Comparison of ENCODE assay signal across 8 mouse cellular contexts in genomic region chr10:102449449-102449848, GRCm38 (mm10). TPM values are rescaled to one million over a fixed set of nuclear protein-coding genes. Genes with fewer than 3 reads are reported as not detected.
DNase-seq lines count a peak whose midpoint lies in the region; ATAC-seq and TF ChIP-seq lines count a peak whose summit lies in the region.

No protein-coding gene starts in this region.

- H3K4me2 ChIP-seq in forebrain, embryonic 12.5 days, result no peak overlapping the region
- no peak overlapping the region for H3K4me2 ChIP-seq in forebrain, embryonic 16.5 days (ENCODE audit: low read length)
- H3K4me2 ChIP-seq in midbrain, postnatal 0 days (ENCODE audit: low read depth, low read length, poor library complexity, severe bottlenecking), result no peak overlapping the region

- H3K27me3 ChIP-seq in forebrain, embryonic 12.5 days, result no peaks in the 10 kb centered on the region
- no peaks in the 10 kb centered on the region for H3K27me3 ChIP-seq in forebrain, embryonic 16.5 days (replicated peaks; ENCODE audit: control insufficient read depth, insufficient read depth, low read length)
- H3K27me3 ChIP-seq in thymus, adult 2 months (ENCODE audit: control insufficient read depth, insufficient read depth, low read length), result no peaks in the 10 kb centered on the region
- H3K27me3 ChIP-seq in midbrain, postnatal 0 days (ENCODE audit: insufficient read depth, low read length), result no peaks in the 10 kb centered on the region

- no peak overlapping the region for H3K27ac ChIP-seq in forebrain, embryonic 12.5 days
- H3K27ac ChIP-seq in forebrain, embryonic 16.5 days (ENCODE audit: low read length), result no peak overlapping the region
- H3K27ac ChIP-seq in thymus, adult 2 months (ENCODE audit: control insufficient read depth, insufficient read depth, low read length), result no peak overlapping the region
- H3K27ac ChIP-seq in midbrain, postnatal 0 days (ENCODE audit: low read depth, low read length), result no peak overlapping the region

- no peak for TF ChIP-seq CTCF in thymus, adult 2 months (IDR thresholded peaks at IDR 0.05; ENCODE audit: borderline replicate concordance, control insufficient read depth, extremely low read depth, insufficient read depth, low read length, poor library complexity)
- TF ChIP-seq CTCF in midbrain, postnatal 0 days (IDR thresholded peaks at IDR 0.05), result peak; percentile 88

- peak; percentile 15; the same call in 1 of the 2 replicates for ATAC-seq in forebrain, embryonic 12.5 days (ENCODE audit: low FRiP score)
- ATAC-seq in forebrain, embryonic 16.5 days, result no peak
- no peak for ATAC-seq in midbrain, postnatal 0 days (ENCODE audit: low FRiP score)

- DNase-seq in thymus, adult 2 months, result peak; percentile 15
- no peak for DNase-seq in thymus, adult 18-20 months
- DNase-seq in embryo, embryonic 11 days, result peak; percentile 78
- DNase-seq in kidney, postnatal 36 days, result peak; percentile 45 to 67
- DNase-seq in midbrain, postnatal 0 days (ENCODE audit: low spot score), result peak; percentile 83
- DNase-seq in spleen, postnatal 36 days (ENCODE audit: low spot score in 2 of 2), result no peak

- H3K9me3 ChIP-seq in forebrain, embryonic 12.5 days, result no peaks in the 10 kb centered on the region
- H3K9me3 ChIP-seq in forebrain, embryonic 16.5 days (ENCODE audit: control insufficient read depth, low read length), result no peaks in the 10 kb centered on the region
- H3K9me3 ChIP-seq in midbrain, postnatal 0 days (ENCODE audit: low read length), result no peaks in the 10 kb centered on the region

- WGBS in forebrain, embryonic 12.5 days, result 5% methylated on average over 7 of the region's 7 CpGs
- WGBS in forebrain, embryonic 16.5 days, result 7% methylated on average over 7 of the region's 7 CpGs
- WGBS in thymus, adult 2 months, result 7% methylated on average over 7 of the region's 7 CpGs
- 7% methylated on average over 7 of the region's 7 CpGs for WGBS in midbrain, postnatal 0 days

- no peaks in the 10 kb centered on the region for H3K4me1 ChIP-seq in forebrain, embryonic 12.5 days
- H3K4me1 ChIP-seq in forebrain, embryonic 16.5 days (replicated peaks; ENCODE audit: control insufficient read depth, insufficient read depth, low read length), result no peaks in the 10 kb centered on the region
- H3K4me1 ChIP-seq in thymus, adult 2 months (replicated peaks; ENCODE audit: control insufficient read depth, insufficient read depth, low read length), result no peaks in the 10 kb centered on the region
- no peaks in the 10 kb centered on the region for H3K4me1 ChIP-seq in midbrain, postnatal 0 days (ENCODE audit: insufficient read depth, low read length)

- TF ChIP-seq POLR2A in thymus, adult 2 months (IDR thresholded peaks at IDR 0.05; ENCODE audit: control insufficient read depth, extremely low read depth, insufficient read depth, low read length, poor library complexity), result no peak

- no peak overlapping the region for H3K9ac ChIP-seq in forebrain, embryonic 12.5 days
- H3K9ac ChIP-seq in forebrain, embryonic 16.5 days (replicated peaks; ENCODE audit: low read depth, low read length), result no peak overlapping the region
- H3K9ac ChIP-seq in midbrain, postnatal 0 days (replicated peaks; ENCODE audit: low read length, poor library complexity, severe bottlenecking), result no peak overlapping the region

- no peaks in the 10 kb centered on the region for H3K36me3 ChIP-seq in forebrain, embryonic 12.5 days (replicated peaks)
- no peaks in the 10 kb centered on the region for H3K36me3 ChIP-seq in forebrain, embryonic 16.5 days (ENCODE audit: control insufficient read depth, insufficient read depth)
- no peaks in the 10 kb centered on the region for H3K36me3 ChIP-seq in thymus, adult 2 months (ENCODE audit: control insufficient read depth, insufficient read depth, low read length)
- no peaks in the 10 kb centered on the region for H3K36me3 ChIP-seq in midbrain, postnatal 0 days (ENCODE audit: insufficient read depth, low read length)

- H3K4me3 ChIP-seq in forebrain, embryonic 12.5 days (replicated peaks), result no peak overlapping the region
- no peak overlapping the region for H3K4me3 ChIP-seq in forebrain, embryonic 16.5 days (replicated peaks; ENCODE audit: low read length)
- no peak overlapping the region for H3K4me3 ChIP-seq in thymus, adult 2 months (ENCODE audit: control insufficient read depth, insufficient read depth, low read length)
- H3K4me3 ChIP-seq in midbrain, postnatal 0 days (ENCODE audit: low read depth, low read length), result no peak overlapping the region

RNA-seq across cellular contexts. Expression of gene Nts, which starts 40.8 kb away (rescaled TPM):
- 1.7 and 4.0 TPM in 2 replicates for polyA plus RNA-seq in forebrain, embryonic 12.5 days (2016; fragmentation: Nextera tagmentation; extraction: Ambion mirVana)
- 25.5 and 27.6 TPM in 2 replicates for polyA plus RNA-seq in forebrain, embryonic 16.5 days (2015; fragmentation: Nextera tagmentation; extraction: Ambion mirVana)
- polyA plus RNA-seq in thymus, adult 2 months (2012; rRNA removed), result 0.50 and 0.92 TPM in 2 replicates
- 14.3 TPM in 2 replicates for total RNA-seq in midbrain, postnatal 0 days (2014; rRNA removed)
- polyA plus RNA-seq in midbrain, postnatal 0 days (2015; fragmentation: Nextera tagmentation; extraction: Ambion mirVana), result 26.7 and 28.8 TPM in 2 replicates

Comparison
In these comparisons a context has a peak if more than half of its experiments do, and no peak if none do; other contexts are left out.
1. DNase-seq: peak in thymus, adult 2 months (single experiment), embryo, embryonic 11 days (single experiment), kidney, postnatal 36 days (2 of 2) and midbrain, postnatal 0 days (single experiment); none in thymus, adult 18-20 months (0 of 2) and spleen, postnatal 36 days (0 of 2).